Mouse (Mus musculus): ENCODE results near the gene 2510009E07Rik.

GRCm38 (mm10) chr16:21735638-21736037 is 41.2 kb upstream of the 2510009E07Rik start:
- TF ChIP-seq CTCF (IDR thresholded peaks at IDR 0.05; ENCODE audit: insufficient read depth, low read length) (no peak), POLR2A (IDR thresholded peaks at IDR 0.05; ENCODE audit: borderline replicate concordance, extremely low read depth, low read depth, low read length) (no peak)
